Mouse (Mus musculus): ENCODE measurements at regions not wholly inside any gene's neighbourhood (a gene's known extent, or its start where the extent isn't known, plus 50 kb on each side); places are given as distances from the start of the nearest gene placed in this dataset.

- no peak for ATAC-seq
Measured at GRCm38 (mm10) chr1:90467646-90468045, 135.1 kb upstream of the Cops8 start.

- no peak for ATAC-seq
Measured at GRCm38 (mm10) chr1:90470996-90471395, 131.8 kb upstream of the Cops8 start.

GRCm38 (mm10) chr1:90471806-90472205 lies 131.0 kb upstream of the Cops8 start:
- no peak for ATAC-seq

- ATAC-seq = no peak
Measured at GRCm38 (mm10) chr1:90475060-90475813, 127.5 kb upstream of the Cops8 start.

GRCm38 (mm10) chr1:90476556-90477243 lies 126.1 kb upstream of the Cops8 start:
- ATAC-seq = no peak

- no peak for ATAC-seq
Measured at GRCm38 (mm10) chr1:90478839-90479238, 123.9 kb upstream of the Cops8 start.

- no peak for ATAC-seq
Measured at GRCm38 (mm10) chr1:90481247-90481646, 121.5 kb upstream of the Cops8 start.

GRCm38 (mm10) chr1:90481708-90482107 lies 121.1 kb upstream of the Cops8 start:
- ATAC-seq = no peak

GRCm38 (mm10) chr1:90486349-90486839 lies 116.4 kb upstream of the Cops8 start:
- ATAC-seq = no peak

- ATAC-seq = no peak
Measured at GRCm38 (mm10) chr1:90487886-90488285, 114.9 kb upstream of the Cops8 start.

GRCm38 (mm10) chr1:90488991-90489390 lies 113.8 kb upstream of the Cops8 start:
- no peak for ATAC-seq

- no peak for ATAC-seq
Measured at GRCm38 (mm10) chr1:90490335-90490734, 112.4 kb upstream of the Cops8 start.

GRCm38 (mm10) chr1:90493481-90493880 lies 109.3 kb upstream of the Cops8 start:
- ATAC-seq = no peak

- no peak for ATAC-seq
Measured at GRCm38 (mm10) chr1:90495174-90495573, 107.6 kb upstream of the Cops8 start.

GRCm38 (mm10) chr1:90497568-90497967 lies 105.2 kb upstream of the Cops8 start:
- no peak for ATAC-seq

- no peak for ATAC-seq
Measured at GRCm38 (mm10) chr1:90501373-90501772, 101.4 kb upstream of the Cops8 start.

- no peak for ATAC-seq
Measured at GRCm38 (mm10) chr1:90502371-90502770, 100.4 kb upstream of the Cops8 start.

GRCm38 (mm10) chr1:90502771-90503540 lies 99.8 kb upstream of the Cops8 start:
- no peak for ATAC-seq

- ATAC-seq = no peak
Measured at GRCm38 (mm10) chr1:90504583-90505080, 98.1 kb upstream of the Cops8 start.

GRCm38 (mm10) chr1:90505599-90505998 lies 97.2 kb upstream of the Cops8 start:
- ATAC-seq = peak; percentile 37

GRCm38 (mm10) chr1:90506582-90506981 lies 96.2 kb upstream of the Cops8 start:
- no peak for ATAC-seq

- ATAC-seq = no peak
Measured at GRCm38 (mm10) chr1:90509371-90509770, 93.4 kb upstream of the Cops8 start.

- no peak for ATAC-seq
Measured at GRCm38 (mm10) chr1:90513442-90514070, 89.2 kb upstream of the Cops8 start.
